Mouse (Mus musculus) C2C12 (cell line): ENCODE results near the gene Zmym1. TPM values are rescaled to one million over a fixed set of nuclear protein-coding genes. Genes with fewer than 3 reads are reported as not detected.

Experiments
- H3K27me3 ChIP-seq: one replicate; pipeline ENCODE4 v1.6.1; 2011; ENCODE audit not compliant: control insufficient read depth, insufficient read depth, insufficient read length
- H3K36me3 ChIP-seq: one replicate; pipeline ENCODE4 v1.6.1; 2011; ENCODE audit not compliant: control insufficient read depth, insufficient read depth
- H3K4me3 ChIP-seq: one replicate; pipeline ENCODE4 v1.5.1; 2011; ENCODE audit warnings: mild to moderate bottlenecking, control low read depth; ENCODE audit not compliant: poor library complexity, insufficient read depth, severe bottlenecking
- H3K79me2 ChIP-seq: one replicate; pipeline ENCODE4 v1.6.1; 2011; ENCODE audit not compliant: control insufficient read depth, insufficient read depth
- H3K79me3 ChIP-seq: one replicate; pipeline ENCODE4 v1.6.1; 2011; ENCODE audit warnings: low read depth, control low read depth
- H3ac ChIP-seq: one replicate; pipeline ENCODE3; 2011; ENCODE audit warnings: low read depth; ENCODE audit not compliant: control insufficient read depth, insufficient read length
- CEBPB ChIP-seq: IDR thresholded peaks from one replicate; pipeline ENCODE4 v1.6.1; 2011; ENCODE audit warnings: low read depth, mild to moderate bottlenecking, control low read depth, moderate library complexity
- CTCF ChIP-seq: IDR thresholded peaks from one replicate; pipeline ENCODE4 v1.5.1; 2011; ENCODE audit not compliant: control insufficient read depth, insufficient read depth, insufficient read length
- FOSL1 ChIP-seq: IDR thresholded peaks from one replicate; pipeline ENCODE4 v1.8.0; 2011; ENCODE audit warnings: mild to moderate bottlenecking, low read length; ENCODE audit not compliant: poor library complexity, insufficient read depth, severe bottlenecking
- MAX ChIP-seq: IDR thresholded peaks from one replicate; pipeline ENCODE4 v1.6.1; 2011; ENCODE audit warnings: mild to moderate bottlenecking, control low read depth
- MYOD1 ChIP-seq: IDR thresholded peaks from one replicate; pipeline ENCODE4 v1.6.1; 2011; ENCODE audit warnings: low read depth; ENCODE audit not compliant: control insufficient read depth, insufficient read length
- MYOG ChIP-seq: IDR thresholded peaks from one replicate; pipeline ENCODE4 v1.6.1; 2011; ENCODE audit not compliant: control insufficient read depth, insufficient read length; ENCODE audit errors: extremely low read depth
- USF1 ChIP-seq: IDR thresholded peaks from one replicate; pipeline ENCODE4 v1.6.1; 2011; ENCODE audit warnings: low read depth, mild to moderate bottlenecking, control low read depth, moderate library complexity
- polyA plus RNA-seq: library from polyadenylated mRNA; unstranded; fragments of >200 nt; fragmentation: generic; extraction: Trizol; gene quantifications from one replicate; pipeline ENCODE4 v1.2.1, GENCODE M21; 2012; ENCODE audit warnings: missing spikeins

Zmym1 gene
- polyA plus RNA-seq, 1 experiment = 4.1 TPM

DNA sequence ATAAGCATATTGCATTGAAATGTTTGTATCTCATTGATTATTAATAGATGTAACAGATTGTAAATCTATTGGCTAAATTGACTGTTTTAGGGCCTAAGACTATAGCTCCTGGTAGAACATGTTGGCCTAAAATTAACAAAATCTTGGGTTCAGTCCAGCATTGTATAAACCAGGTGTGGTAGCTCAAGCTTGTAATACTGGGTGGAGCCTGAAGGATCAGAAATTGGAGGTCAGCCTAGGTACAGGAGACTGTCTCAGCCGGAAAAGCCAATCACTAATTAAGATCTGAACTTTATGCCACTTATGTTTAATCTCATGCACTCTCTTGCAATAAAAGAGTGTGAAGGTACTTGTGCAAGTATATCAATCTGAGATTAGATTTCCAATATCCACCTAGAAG is 24.8 kb upstream of the Zmym1 start:
- TF ChIP-seq MAX = no peak
- no peak for TF ChIP-seq MYOG
- no peak for TF ChIP-seq USF1
- no peak for TF ChIP-seq CEBPB
- TF ChIP-seq FOSL1 = no peak
- TF ChIP-seq CTCF = no peak
- no peak for TF ChIP-seq MYOD1
- H3K79me2 ChIP-seq = no peaks in the 10 kb centered on the region
- no peaks in the 10 kb centered on the region for H3K79me3 ChIP-seq
- H3K36me3 ChIP-seq = no peaks in the 10 kb centered on the region
- H3K27me3 ChIP-seq = no peaks in the 10 kb centered on the region
- no peak overlapping the region for H3K4me3 ChIP-seq
- H3ac ChIP-seq = no peak overlapping the region

GRCm38 (mm10) chr4:127083131-127083530 is 22.2 kb upstream of the Zmym1 start:
- H3K79me2 ChIP-seq = no peaks in the 10 kb centered on the region
- no peak overlapping the region for H3K4me3 ChIP-seq
- H3K36me3 ChIP-seq = no peaks in the 10 kb centered on the region
- H3K27me3 ChIP-seq = no peaks in the 10 kb centered on the region
- TF ChIP-seq CTCF (no peak), MYOG (no peak), MYOD1 (no peak), MAX (no peak), USF1 (no peak), CEBPB (no peak), FOSL1 (no peak)
- H3K79me3 ChIP-seq = no peaks in the 10 kb centered on the region
- H3ac ChIP-seq = no peak overlapping the region

DNA sequence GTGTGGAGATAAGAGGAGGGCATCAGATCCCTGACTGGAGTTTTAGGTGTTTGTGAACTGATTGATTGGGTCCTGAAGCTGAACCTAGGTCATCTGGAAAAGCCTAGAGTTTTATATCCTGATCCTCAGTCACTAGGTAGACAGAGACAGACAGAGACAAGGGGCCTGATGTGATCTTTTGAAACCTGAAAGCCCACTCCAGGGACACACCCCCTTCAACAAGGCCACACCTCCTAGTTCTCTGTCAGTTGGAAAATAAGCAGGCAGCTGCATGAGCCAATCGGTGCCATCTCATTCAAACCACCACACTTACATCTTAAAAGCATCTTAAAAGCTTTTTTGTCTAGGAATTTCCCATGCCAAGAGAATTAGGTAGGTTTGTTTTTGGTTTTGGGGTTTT is 19.9 kb upstream of the Zmym1 start:
- no peaks in the 10 kb centered on the region for H3K36me3 ChIP-seq
- H3ac ChIP-seq = no peak overlapping the region
- no peaks in the 10 kb centered on the region for H3K79me3 ChIP-seq
- peaks cover 5% of the 10 kb centered on the region for H3K27me3 ChIP-seq
- no peak overlapping the region for H3K4me3 ChIP-seq
- H3K79me2 ChIP-seq = no peaks in the 10 kb centered on the region
- TF ChIP-seq MYOG = no peak

DNA sequence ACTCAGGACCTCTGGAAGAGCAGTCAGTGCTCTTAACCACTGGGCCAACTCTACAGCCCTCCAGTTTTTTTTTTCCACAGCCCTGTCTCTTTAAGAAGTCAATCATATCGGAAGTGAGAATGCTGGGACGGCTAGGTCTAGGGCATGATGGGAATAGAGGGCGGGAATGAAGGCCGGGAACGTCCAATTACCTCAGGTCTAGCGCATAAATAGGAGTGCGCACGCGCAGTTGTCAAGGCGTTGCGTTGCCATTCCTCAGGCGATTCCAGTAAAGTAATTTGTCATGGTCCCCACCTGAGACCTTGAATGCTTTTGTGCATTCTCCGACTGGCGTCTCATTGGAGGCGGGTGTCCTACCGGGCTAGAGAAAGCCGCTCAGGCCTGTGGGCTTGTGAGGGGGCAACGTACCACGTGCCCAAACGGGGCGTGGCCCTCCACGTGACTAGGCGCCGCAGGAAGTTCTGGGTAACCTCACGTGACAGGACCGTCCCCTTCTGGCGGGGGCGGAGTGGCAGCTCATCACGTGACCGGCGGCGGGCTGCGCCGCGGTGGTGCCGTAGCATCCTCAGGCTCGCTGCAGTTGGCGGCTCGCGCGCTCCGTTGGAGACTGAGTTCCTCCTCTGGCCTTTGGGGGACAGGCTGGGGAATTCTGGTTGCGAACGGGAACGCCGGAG is 16.1 kb upstream of the Zmym1 start, which contains the start of gene Zmym6:
Gene Zmym6, plus strand, starts transcription at position 509 of the 674 bp plus-strand sequence.
- H3K36me3 ChIP-seq = no peaks in the 10 kb centered on the region
- no peaks in the 10 kb centered on the region for H3K79me3 ChIP-seq
- H3ac ChIP-seq = no peak within 1 kb of the TSS
- TF ChIP-seq MYOG (no peak), USF1 (peak; percentile 47)
- no peak within 1 kb of the TSS for H3K4me3 ChIP-seq
- H3K27me3 ChIP-seq = peaks cover 5% of the 10 kb centered on the region
- no peaks in the 10 kb centered on the region for H3K79me2 ChIP-seq

GRCm38 (mm10) chr4:127074915-127075314 is 14.0 kb upstream of the Zmym1 start:
- H3K36me3 ChIP-seq = no peaks in the 10 kb centered on the region
- no peak overlapping the region for H3ac ChIP-seq
- H3K27me3 ChIP-seq = peaks cover 5% of the 10 kb centered on the region
- H3K4me3 ChIP-seq = no peak overlapping the region
- no peaks in the 10 kb centered on the region for H3K79me2 ChIP-seq
- H3K79me3 ChIP-seq = no peaks in the 10 kb centered on the region
- TF ChIP-seq USF1 (no peak), MYOG (no peak), MYOD1 (no peak), FOSL1 (no peak), CTCF (no peak)

DNA sequence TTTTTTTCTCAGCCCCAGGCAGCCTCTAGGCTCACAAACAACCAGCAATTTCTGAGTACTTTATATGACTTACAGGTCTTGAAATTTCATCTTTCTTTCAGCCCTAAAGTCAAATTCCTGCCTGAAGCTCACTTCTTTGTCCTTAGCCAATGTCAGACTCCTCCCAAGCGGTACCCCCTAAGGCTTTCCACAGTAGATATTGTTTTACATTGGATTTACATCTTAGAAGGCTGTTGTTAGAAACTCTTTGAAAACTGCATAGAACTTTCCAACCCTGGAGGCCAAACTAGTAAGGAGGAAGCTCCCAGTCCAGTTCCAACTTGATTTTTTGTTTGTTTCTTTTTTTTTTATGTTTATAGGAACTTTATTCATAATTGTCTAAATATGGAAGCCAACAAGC is 3.1 kb upstream of the Zmym1 start:
- Histone ChIP-seq H3K79me2 (peaks cover 20% of the 10 kb centered on the region), H3K36me3 (peaks cover under 1% of the 10 kb centered on the region), H3K79me3 (peaks cover 16% of the 10 kb centered on the region), H3K4me3 (no peak overlapping the region), H3K27me3 (no peaks in the 10 kb centered on the region), H3ac (no peak overlapping the region)
- no peak for TF ChIP-seq CTCF
- TF ChIP-seq MAX = no peak
- no peak for TF ChIP-seq MYOD1
- TF ChIP-seq CEBPB = no peak
- no peak for TF ChIP-seq MYOG
- no peak for TF ChIP-seq USF1
- no peak for TF ChIP-seq FOSL1
